Mouse (Mus musculus): ENCODE results near the gene Smim22. TPM values are rescaled to one million over a fixed set of nuclear protein-coding genes. Genes with fewer than 3 reads are reported as not detected.

The Smim22 gene
- total RNA-seq, 2 experiments from 2014 or later: not detected

Other genes with a start within 250 kb of the Smim22 start
- 100 to 1,000 TPM; 107 to 114 TPM for gene Cdip1, start 217.0 kb upstream of the Smim22 start, total RNA-seq (2021)
- not detected for gene 4930562C15Rik, start 171.9 kb upstream of the Smim22 start, total RNA-seq (2021)
- 10 to 100 TPM; 32.3 to 32.8 TPM for gene Ubald1, start 127.0 kb upstream of the Smim22 start, total RNA-seq (2021)
- gene Mgrn1, start 121.0 kb upstream of the Smim22 start, total RNA-seq (2021): 10 to 100 TPM; 87.3 to 91.8 TPM
- 10 to 100 TPM; 51.5 to 57.6 TPM for gene Nudt16l1, start 68.5 kb upstream of the Smim22 start, total RNA-seq (2021)
- 10 to 100 TPM; 25.9 to 27.9 TPM for gene Anks3, start 43.1 kb upstream of the Smim22 start, total RNA-seq (2021)
- gene Sept12, start 9.4 kb upstream of the Smim22 start, total RNA-seq (2021): not detected
- 10 to 100 TPM; 15.8 to 19.1 TPM for gene Rogdi, start 6.3 kb downstream of the Smim22 start, total RNA-seq (2021)
- gene Glyr1, start 42.6 kb downstream of the Smim22 start, total RNA-seq (2021): 10 to 100 TPM; 57.2 to 65.9 TPM
- 10 to 100 TPM; 39.5 to 42.2 TPM for gene Ubn1, start 42.8 kb downstream of the Smim22 start, total RNA-seq (2021)
- under 1 TPM; 0.42 to 0.44 TPM for gene Ppl, start 125.1 kb downstream of the Smim22 start, total RNA-seq (2021)
- gene Sec14l5, start 139.8 kb downstream of the Smim22 start, total RNA-seq (2021): 1 to 10 TPM; 5.7 to 7.3 TPM
- gene Nagpa, start 196.7 kb downstream of the Smim22 start, total RNA-seq (2021): 10 to 100 TPM in 1 of 2 experiments, 1 to 10 TPM in 1; 7.6 to 10.5 TPM
- gene AU021092, start 215.0 kb downstream of the Smim22 start, total RNA-seq (2021): 1 to 10 TPM; 8.1 to 8.2 TPM
- gene Alg1, start 226.3 kb downstream of the Smim22 start, total RNA-seq (2021): 10 to 100 TPM; 17.0 to 17.6 TPM
- gene Eef2kmt, start 248.7 kb downstream of the Smim22 start, total RNA-seq (2021): 10 to 100 TPM; 17.1 to 18.1 TPM